Mouse (Mus musculus) MEL (cell line): Measurements from ENCODE around the gene Rtcb. TPM values are rescaled to one million over a fixed set of nuclear protein-coding genes. Genes with fewer than 3 reads are reported as not detected.

Experiments used
- DNase-seq: peaks from one replicate; pipeline ENCODE4 v3.0.0; 2011; ENCODE audit warnings: low read depth, low spot score
- H3K27ac ChIP-seq: 2 replicates; pipeline ENCODE4 v1.5.1; 2012; ENCODE audit warnings: low read depth, mild to moderate bottlenecking, control low read depth, low read length, moderate library complexity; ENCODE audit not compliant: control insufficient read depth
- H3K27me3 ChIP-seq, 2 experiments: fragments of 150-350 bp in 1 of 2; sonication (generic) in 1 of 2; 2 replicates each; pipeline ENCODE4 v1.6.1; 2012; ENCODE audit warnings: low read length in 2 of 2, mild to moderate bottlenecking in 2 of 2, improper control_type of control experiment in 1 of 2, moderate library complexity in 1 of 2; ENCODE audit not compliant: insufficient read depth in 2 of 2, control insufficient read depth in 1 of 2
- H3K36me3 ChIP-seq, 2 experiments: 2 replicates each; pipeline ENCODE4 v1.6.1; 2012 to 2014; ENCODE audit warnings: low read length in 2 of 2, improper control_type of control experiment in 1 of 2, inconsistent platforms in 1 of 2, mild to moderate bottlenecking in 1 of 2; ENCODE audit not compliant: insufficient read depth in 2 of 2, control insufficient read depth in 1 of 2
- H3K4me1 ChIP-seq, 2 experiments: fragments of 150-350 bp in 1 of 2; sonication (generic) in 1 of 2; 2 replicates each; pipeline ENCODE4 v1.6.1; 2012; ENCODE audit warnings: low read length in 2 of 2, improper control_type of control experiment in 1 of 2, mild to moderate bottlenecking in 1 of 2; ENCODE audit not compliant: insufficient read depth in 2 of 2, control insufficient read depth in 1 of 2
- H3K4me3 ChIP-seq, 2 experiments: fragments of 150-350 bp in 1 of 2; sonication (generic) in 1 of 2; 2 replicates each; pipeline ENCODE4 v1.5.1; 2012; ENCODE audit warnings: low read depth in 2 of 2, low read length in 2 of 2, mild to moderate bottlenecking in 2 of 2, moderate library complexity in 2 of 2, control low read depth in 1 of 2, improper control_type of control experiment in 1 of 2; ENCODE audit not compliant: control insufficient read depth in 1 of 2, insufficient read depth in 1 of 2
- H3K79me2 ChIP-seq: 2 replicates; pipeline ENCODE4 v1.6.1; 2012; ENCODE audit warnings: mild to moderate bottlenecking, low read length, moderate library complexity; ENCODE audit not compliant: control insufficient read depth, poor library complexity, insufficient read depth
- H3K9ac ChIP-seq: 2 replicates; pipeline ENCODE4 v1.6.1; 2012; ENCODE audit warnings: low read depth, mild to moderate bottlenecking, control low read depth, low read length, moderate library complexity; ENCODE audit not compliant: control insufficient read depth, poor library complexity, severe bottlenecking
- H3K9me3 ChIP-seq: fragments of 150-350 bp; sonication (generic); replicated peaks from 2 replicates; pipeline ENCODE4 v1.6.1; 2012; ENCODE audit warnings: mild to moderate bottlenecking, low read length, improper control_type of control experiment, moderate library complexity; ENCODE audit not compliant: insufficient read depth
- BHLHE40 ChIP-seq: IDR thresholded peaks from 2 replicates; pipeline ENCODE4 v1.6.1; 2012; ENCODE audit warnings: low read depth, mild to moderate bottlenecking, inconsistent platforms, low read length, improper control_type of control experiment, borderline replicate concordance
- CTCF ChIP-seq, 3 experiments: IDR thresholded peaks in 2 of 3; conservative IDR thresholded peaks in 1 of 3; 2 replicates each; pipeline ENCODE4 v1.5.1; 2011 to 2012; ENCODE audit warnings: low read length in 3 of 3, low read depth in 2 of 3, mild to moderate bottlenecking in 2 of 3, improper control_type of control experiment in 1 of 3, inconsistent platforms in 1 of 3, mixed read lengths in 1 of 3, moderate library complexity in 1 of 3; ENCODE audit not compliant: control insufficient read depth in 1 of 3, insufficient read depth in 1 of 3, poor library complexity in 1 of 3, severe bottlenecking in 1 of 3
- ETS1 ChIP-seq: IDR thresholded peaks from 2 replicates; pipeline ENCODE4 v1.6.1; 2012; ENCODE audit warnings: low read depth, mild to moderate bottlenecking, inconsistent platforms, low read length, improper control_type of control experiment, moderate library complexity
- HCFC1 ChIP-seq: IDR thresholded peaks from 2 replicates; pipeline ENCODE4 v1.6.1; 2012; ENCODE audit warnings: low read depth, mild to moderate bottlenecking, inconsistent platforms, low read length, improper control_type of control experiment, moderate library complexity
- JUND ChIP-seq: IDR thresholded peaks from 2 replicates; pipeline ENCODE4 v1.6.1; 2011; ENCODE audit warnings: low read depth, mild to moderate bottlenecking, improper control_type of control experiment, low read length
- MXI1 ChIP-seq: IDR thresholded peaks from 2 replicates; pipeline ENCODE4 v1.6.1; 2011; ENCODE audit warnings: mild to moderate bottlenecking, low read depth, low read length, improper control_type of control experiment
- MYB ChIP-seq: IDR thresholded peaks from 2 replicates; pipeline ENCODE4 v1.6.1; 2011; ENCODE audit warnings: mild to moderate bottlenecking, low read depth, low read length, improper control_type of control experiment
- NELFE ChIP-seq: IDR thresholded peaks from 2 replicates; pipeline ENCODE4 v1.6.1; 2011; ENCODE audit warnings: low read depth, low read length, improper control_type of control experiment
- NRF1 ChIP-seq: IDR thresholded peaks from 2 replicates; pipeline ENCODE4 v1.6.1; 2014; ENCODE audit warnings: low read depth, mild to moderate bottlenecking, inconsistent platforms, low read length, improper control_type of control experiment, moderate library complexity; ENCODE audit not compliant: poor library complexity, insufficient read depth, severe bottlenecking
- POLR2AphosphoS5 ChIP-seq: IDR thresholded peaks from 2 replicates; pipeline ENCODE4 v1.6.1; 2012; ENCODE audit warnings: low read depth, borderline replicate concordance, mild to moderate bottlenecking, inconsistent platforms, low read length, moderate library complexity, mixed read lengths
- RCOR1 ChIP-seq: IDR thresholded peaks from 2 replicates; pipeline ENCODE4 v1.6.1; 2012; ENCODE audit warnings: low read depth, mild to moderate bottlenecking, inconsistent platforms, low read length, improper control_type of control experiment
- SIN3A ChIP-seq: IDR thresholded peaks from 2 replicates; pipeline ENCODE4 v1.6.1; 2012; ENCODE audit warnings: low read length, improper control_type of control experiment, inconsistent platforms
- TAL1 ChIP-seq: IDR thresholded peaks from 2 replicates; pipeline ENCODE4 v1.6.1; 2012; ENCODE audit warnings: mild to moderate bottlenecking, inconsistent platforms, low read length, moderate library complexity, mixed read lengths
- TBP ChIP-seq: IDR thresholded peaks from 2 replicates; pipeline ENCODE4 v1.8.0; 2011; ENCODE audit warnings: low read depth, low read length, improper control_type of control experiment
- USF2 ChIP-seq, 2 experiments: IDR thresholded peaks; 2 replicates each; pipeline ENCODE4 v1.6.1; 2011 to 2012; ENCODE audit warnings: improper control_type of control experiment in 2 of 2, low read length in 2 of 2, borderline replicate concordance in 1 of 2, inconsistent platforms in 1 of 2, low read depth in 1 of 2, mild to moderate bottlenecking in 1 of 2; ENCODE audit not compliant: insufficient read depth in 1 of 2
- ZKSCAN1 ChIP-seq: IDR thresholded peaks from 2 replicates; pipeline ENCODE4 v1.6.1; 2012; ENCODE audit warnings: low read depth, mild to moderate bottlenecking, inconsistent platforms, low read length, improper control_type of control experiment, moderate library complexity
- ZMIZ1 ChIP-seq: IDR thresholded peaks from 2 replicates; pipeline ENCODE4 v1.6.1; 2012; ENCODE audit warnings: low read depth, mild to moderate bottlenecking, inconsistent platforms, low read length, improper control_type of control experiment, moderate library complexity
- polyA plus RNA-seq, 2 experiments: library from polyadenylated mRNA; stranded (reverse) in 1 of 2; unstranded in 1 of 2; fragments of >175 nt in 1 of 2; fragments of >200 nt in 1 of 2; gene quantifications; 2 replicates each; pipeline versions ENCODE4 v1.2.1 to v1.2.4; 2012; ENCODE audit warnings: low replicate concordance in 2 of 2, low read depth in 1 of 2; ENCODE audit not compliant: insufficient read length in 2 of 2, insufficient read depth in 1 of 2, missing spikeins in 1 of 2
- total RNA-seq: library from RNA; depleted of rRNA; stranded (reverse); fragments of 300-350 nt; gene quantifications from 2 replicates; pipeline ENCODE4 v1.2.3, GENCODE M21; 2012

The Rtcb gene
- total and polyA plus RNA-seq, 3 experiments, result 110 to 215 (median 197) TPM

DNA sequence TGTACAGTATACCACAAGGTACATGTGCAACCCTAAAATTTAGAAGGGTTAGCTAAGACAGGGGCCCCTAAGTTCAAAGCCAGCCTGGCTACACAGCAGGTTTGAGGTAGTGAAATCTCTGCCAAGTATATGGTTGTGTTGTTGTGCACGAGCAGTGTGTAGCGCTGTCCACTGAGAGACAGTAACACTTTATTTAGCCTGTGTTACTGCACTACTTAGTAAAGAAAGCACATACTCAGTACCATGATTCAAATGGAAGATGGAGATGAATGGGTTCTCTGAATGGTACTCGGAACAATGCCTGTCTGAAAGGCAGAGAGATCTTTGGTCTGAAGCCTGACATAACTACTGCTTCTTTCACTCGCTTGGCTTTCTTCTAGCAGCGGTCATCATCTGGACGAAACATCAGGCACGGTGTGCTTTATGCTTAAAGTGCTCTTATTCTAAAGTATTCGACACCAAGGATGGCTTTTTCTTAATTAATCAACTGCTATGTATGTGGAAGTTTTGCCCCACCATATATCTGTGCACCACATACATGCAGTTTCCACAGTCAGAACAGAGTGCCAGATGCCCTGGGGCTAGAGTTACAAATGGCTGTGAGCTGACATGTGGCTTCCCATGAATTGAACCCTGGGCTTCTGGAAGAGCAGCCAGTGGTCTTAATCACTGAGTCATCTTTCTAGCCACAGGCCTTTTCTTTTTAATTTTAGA lies 9.0 kb downstream of the Rtcb start:
- H3K27me3 ChIP-seq, result no peaks in the 10 kb centered on the region
- no peaks in the 10 kb centered on the region for H3K79me2 ChIP-seq
- H3K4me3 ChIP-seq, result no peak overlapping the region
- H3K27ac ChIP-seq, result no peak overlapping the region
- no peak for DNase-seq
- TF ChIP-seq CTCF (IDR thresholded peaks at IDR 0.05 in 2 of 3, conservative IDR thresholded peaks at IDR 0.05 in 1 of 3; ENCODE audit: control insufficient read depth in 1 of 3, insufficient read depth in 1 of 3, low read depth in 2 of 3, low read length in 3 of 3, poor library complexity in 1 of 3, severe bottlenecking in 1 of 3) (no peak), USF2 (IDR thresholded peaks at IDR 0.05; ENCODE audit: borderline replicate concordance in 1 of 2, insufficient read depth in 1 of 2, low read depth in 1 of 2, low read length in 2 of 2) (no peak), MYB (no peak), SIN3A (no peak), ZKSCAN1 (no peak), POLR2AphosphoS5 (no peak), TAL1 (no peak), MXI1 (no peak), BHLHE40 (no peak), RCOR1 (no peak), HCFC1 (no peak), JUND (no peak), TBP (no peak)
- no peaks in the 10 kb centered on the region for H3K9me3 ChIP-seq
- H3K4me1 ChIP-seq, result no peaks in the 10 kb centered on the region
- H3K9ac ChIP-seq, result no peak overlapping the region
- peaks cover 0 to 25% of the 10 kb centered on the region in 2 experiments; a peak in 2 of 4 replicates for H3K36me3 ChIP-seq

DNA sequence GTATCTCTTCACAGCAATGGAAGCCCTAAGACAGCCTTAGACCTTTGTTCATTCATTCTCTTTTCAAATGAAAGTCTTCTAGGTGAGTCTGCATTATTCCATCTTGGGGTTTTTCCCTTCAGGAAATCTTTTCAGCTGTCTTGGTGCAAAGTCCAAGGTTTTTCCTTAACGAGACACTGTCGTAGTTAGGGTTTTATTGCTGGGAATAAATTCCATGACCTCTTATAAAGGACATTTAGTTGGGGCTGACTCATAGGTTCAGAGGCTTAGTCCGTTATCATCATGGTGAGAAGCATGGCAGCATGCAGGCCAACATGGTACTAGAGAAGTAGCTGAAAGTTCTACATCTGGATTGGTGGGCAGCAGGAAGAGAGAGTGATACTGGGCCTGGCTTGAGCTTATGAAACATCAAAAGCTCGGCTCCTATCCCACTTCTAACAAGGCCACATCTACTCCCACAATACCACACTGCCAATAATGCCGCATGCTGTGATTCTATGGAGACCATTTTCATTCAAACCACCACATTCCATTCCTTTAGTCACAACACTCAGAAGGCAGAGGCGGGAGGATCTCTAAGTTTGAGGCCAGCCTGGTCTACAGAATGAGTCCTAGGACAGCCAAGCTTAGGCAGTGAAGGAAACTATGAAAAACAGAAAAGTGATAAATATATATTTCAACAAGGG lies 21.2 kb downstream of the Rtcb start:
- H3K4me3 ChIP-seq, result no peak overlapping the region
- no peak for DNase-seq
- peaks cover 0 to 11% of the 10 kb centered on the region in 2 experiments; a peak in 2 of 4 replicates for H3K36me3 ChIP-seq
- TF ChIP-seq NELFE (no peak), NRF1 (no peak), ETS1 (no peak), ZMIZ1 (no peak)
- H3K27me3 ChIP-seq, result no peaks in the 10 kb centered on the region
- H3K9ac ChIP-seq, result no peak overlapping the region
- H3K27ac ChIP-seq, result no peak overlapping the region
- H3K4me1 ChIP-seq, result no peaks in the 10 kb centered on the region
- no peaks in the 10 kb centered on the region for H3K79me2 ChIP-seq
- H3K9me3 ChIP-seq, result no peaks in the 10 kb centered on the region
